Mouse (Mus musculus) bone marrow macrophage, adult 2 months (primary cell): ENCODE results near the gene Dclk3. TPM values are rescaled to one million over a fixed set of nuclear protein-coding genes. Genes with fewer than 3 reads are reported as not detected.

Experiments used
- H3K27ac ChIP-seq: 2 replicates; pipeline ENCODE4 v1.5.1; 2012; ENCODE audit warnings: low read depth, low read length; ENCODE audit not compliant: insufficient read depth
- H3K4me1 ChIP-seq: 2 replicates; pipeline ENCODE4 v1.6.1; 2012; ENCODE audit warnings: low read length; ENCODE audit not compliant: control insufficient read depth, insufficient read depth
- H3K4me3 ChIP-seq: 2 replicates; pipeline ENCODE4 v1.5.1; 2012; ENCODE audit warnings: mild to moderate bottlenecking, low read length, moderate library complexity; ENCODE audit not compliant: insufficient read depth
- CTCF ChIP-seq: IDR thresholded peaks from 2 replicates; pipeline ENCODE4 v1.5.1; 2012; ENCODE audit warnings: low read depth, mild to moderate bottlenecking, low read length, moderate library complexity
- POLR2A ChIP-seq: IDR thresholded peaks from 2 replicates; pipeline ENCODE4 v1.6.1; 2012; ENCODE audit warnings: mild to moderate bottlenecking, low read depth, low read length, borderline replicate concordance
- polyA plus RNA-seq: library from polyadenylated mRNA; stranded (reverse); fragments of >200 nt; gene quantifications from 2 replicates; pipeline ENCODE4 v1.2.4, GENCODE M21; 2012; ENCODE audit not compliant: missing spikeins, insufficient read depth, insufficient read length

Dclk3 gene
- polyA plus RNA-seq: not detected in 2 replicates

DNA sequence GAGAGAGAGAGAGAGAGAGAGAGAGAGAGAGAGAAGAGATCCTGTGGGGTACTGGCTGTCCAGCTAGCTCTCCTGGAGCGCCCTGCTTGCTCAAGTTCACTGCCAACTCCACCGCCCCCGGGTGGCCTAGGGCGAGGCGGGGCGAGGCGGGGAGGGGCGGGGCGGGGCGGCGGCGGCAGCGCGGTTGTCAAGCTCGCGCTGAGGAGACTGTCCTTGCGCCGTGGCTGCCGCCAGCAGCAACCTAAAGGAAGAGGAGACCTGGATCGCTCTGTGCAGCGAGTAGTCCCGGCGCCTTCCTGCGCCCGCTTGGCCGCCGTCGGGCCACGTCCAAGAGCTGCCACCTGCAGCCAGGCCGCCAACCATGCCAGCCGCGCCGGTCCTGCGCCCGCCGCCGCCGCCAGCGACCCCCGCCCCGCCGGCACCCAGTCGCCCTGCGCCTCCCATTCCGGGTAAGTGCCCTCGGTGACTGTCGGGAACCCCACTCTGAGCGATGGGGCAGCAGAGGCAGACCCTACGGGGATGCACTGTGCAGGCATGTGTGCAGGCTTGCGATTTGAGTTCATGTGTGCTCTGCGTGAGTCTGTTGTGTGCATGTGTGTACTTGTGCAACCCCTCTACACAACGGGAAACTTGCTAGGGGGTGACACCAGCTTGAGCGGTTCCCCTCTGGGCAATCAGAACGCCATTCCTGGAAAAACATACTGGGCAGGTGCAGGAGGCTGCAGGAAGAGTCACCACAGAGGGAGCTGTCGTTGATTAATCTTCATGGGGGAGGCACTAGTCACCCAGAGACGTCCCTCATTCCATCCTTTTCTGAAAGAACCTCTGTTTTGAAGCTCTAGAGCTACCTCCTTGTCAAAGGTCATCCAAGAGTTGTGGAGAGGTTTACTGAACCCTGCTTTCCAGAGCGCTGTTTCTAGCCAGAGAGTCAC lies at the start of gene Dclk3:
Dclk3 (plus strand) TSS at position 178 of the 932 bp plus-strand sequence.
- H3K4me3 ChIP-seq: peak within 1 kb of the TSS; percentile 54

DNA sequence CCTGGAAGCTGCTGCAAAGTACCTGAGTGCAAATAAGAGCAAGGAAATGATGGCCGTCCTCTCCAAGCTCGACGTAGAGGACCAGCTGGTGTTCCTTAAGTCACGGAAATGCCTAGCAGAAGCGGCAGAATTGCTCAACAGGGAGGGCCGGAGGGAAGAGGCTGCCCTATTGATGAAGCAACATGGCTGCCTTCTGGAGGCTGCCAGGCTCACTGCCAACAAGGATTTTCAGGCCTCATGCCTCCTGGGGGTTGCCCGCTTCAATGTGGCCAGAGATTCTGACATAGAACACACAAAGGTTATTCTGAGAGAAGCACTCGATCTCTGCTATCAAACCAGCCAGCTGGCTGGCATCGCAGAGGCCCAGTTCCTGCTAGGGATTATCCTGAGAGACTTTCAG lies 48.9 kb upstream of the Dclk3 start:
- H3K27ac ChIP-seq: no peak overlapping the region
- no peak overlapping the region for H3K4me3 ChIP-seq
- no peak for TF ChIP-seq CTCF
- no peak for TF ChIP-seq POLR2A
- H3K4me1 ChIP-seq: no peaks in the 10 kb centered on the region

More for the DNA sequence above, at the start of gene Dclk3:
- peaks cover 4% of the 10 kb centered on the region for H3K4me1 ChIP-seq
- no peak within 1 kb of the TSS for H3K27ac ChIP-seq
- no peak for TF ChIP-seq POLR2A
- TF ChIP-seq CTCF: no peak

DNA sequence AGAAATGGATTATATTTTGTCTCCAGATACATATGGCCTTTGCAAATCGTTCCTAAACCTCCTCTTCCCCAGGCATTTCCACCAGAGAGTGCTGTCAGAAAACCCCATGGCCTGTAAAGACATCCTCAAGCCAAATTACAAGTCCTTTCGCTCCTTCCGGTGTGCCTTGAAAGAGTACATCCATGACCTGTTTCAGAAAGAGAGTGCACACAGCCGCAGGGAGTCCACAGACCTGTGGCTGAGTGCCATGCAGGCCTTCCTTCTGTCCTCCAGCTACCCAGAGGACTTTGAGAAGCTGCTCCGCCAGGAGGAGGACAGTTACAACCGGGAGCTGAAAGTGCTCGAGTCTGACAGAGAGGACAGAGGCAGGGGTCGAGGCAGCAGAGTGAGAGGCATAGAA lies 47.8 kb upstream of the Dclk3 start:
- H3K4me3 ChIP-seq: no peak overlapping the region
- no peak overlapping the region for H3K27ac ChIP-seq
- no peaks in the 10 kb centered on the region for H3K4me1 ChIP-seq
- no peak for TF ChIP-seq CTCF
- no peak for TF ChIP-seq POLR2A

DNA sequence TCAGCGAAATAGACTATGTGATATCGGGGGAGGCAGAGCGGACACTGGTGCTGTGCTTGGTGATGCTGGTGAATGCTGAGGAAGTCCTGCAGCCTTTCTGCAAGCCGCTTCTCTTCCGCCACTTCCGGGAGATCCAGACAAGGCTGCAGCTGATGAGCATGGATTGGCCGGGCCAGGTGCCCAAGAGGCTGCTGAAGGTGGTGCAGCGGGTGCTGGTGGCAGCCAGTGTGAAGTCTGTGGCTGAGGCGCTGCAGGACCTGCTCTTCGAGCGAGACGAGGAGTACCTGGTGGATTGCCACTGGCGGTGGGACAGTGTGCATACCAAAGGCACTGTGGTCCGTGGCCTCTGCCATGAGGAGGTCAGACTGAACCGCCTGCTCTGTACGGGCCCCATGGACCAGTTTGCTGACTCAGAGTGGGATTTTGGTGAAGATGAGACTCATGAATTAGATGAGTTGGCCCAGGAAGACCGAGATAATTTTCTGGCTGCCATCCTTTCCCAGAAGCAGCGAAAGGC lies 46.9 kb upstream of the Dclk3 start:
- Histone ChIP-seq H3K27ac (no peak overlapping the region), H3K4me3 (no peak overlapping the region), H3K4me1 (no peaks in the 10 kb centered on the region)
- no peak for TF ChIP-seq POLR2A
- no peak for TF ChIP-seq CTCF

DNA sequence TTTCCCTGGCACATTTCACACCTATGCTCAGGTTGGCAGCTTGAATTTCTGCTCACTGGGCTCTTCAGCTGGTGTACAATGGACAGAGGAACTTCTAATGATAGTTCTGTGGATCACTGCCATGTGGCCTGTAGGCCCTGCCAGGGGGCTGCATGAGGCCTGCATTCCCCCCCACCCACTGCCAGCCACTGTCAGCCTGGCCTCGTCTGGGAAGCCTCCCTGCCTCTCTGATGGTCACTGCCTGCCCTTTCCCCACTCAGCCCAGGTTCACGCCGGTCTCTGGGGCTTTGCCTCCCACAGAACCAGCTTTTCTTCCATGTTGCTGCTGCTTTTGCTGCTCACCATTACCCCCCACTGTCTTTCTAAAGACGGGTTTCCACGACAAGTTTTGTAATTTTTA lies 43.6 kb upstream of the Dclk3 start:
- no peak for TF ChIP-seq POLR2A
- TF ChIP-seq CTCF: no peak
- Histone ChIP-seq H3K4me1 (no peaks in the 10 kb centered on the region), H3K27ac (no peak overlapping the region), H3K4me3 (no peak overlapping the region)

DNA sequence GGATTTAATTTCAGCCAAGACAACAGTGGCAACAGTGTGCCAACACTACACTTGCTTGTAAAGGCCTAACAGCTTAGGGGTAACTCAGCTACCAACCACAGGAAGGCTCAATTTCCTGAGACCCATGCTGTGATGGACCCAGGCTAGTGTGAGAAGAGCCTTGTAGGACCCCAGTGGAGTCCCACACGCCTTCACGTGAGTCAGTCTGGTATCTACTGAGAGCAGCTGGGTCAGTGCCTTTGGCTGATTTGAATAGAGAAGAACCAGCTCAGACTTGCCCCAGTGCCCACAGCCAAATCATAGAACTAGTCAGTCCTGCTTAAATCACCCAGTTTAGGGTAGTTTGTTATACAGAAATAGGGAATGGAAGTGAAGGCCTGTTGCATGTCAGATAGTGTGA lies 40.8 kb upstream of the Dclk3 start:
- Histone ChIP-seq H3K4me3 (no peak overlapping the region), H3K4me1 (no peaks in the 10 kb centered on the region), H3K27ac (no peak overlapping the region)
- TF ChIP-seq POLR2A (no peak), CTCF (no peak)

DNA sequence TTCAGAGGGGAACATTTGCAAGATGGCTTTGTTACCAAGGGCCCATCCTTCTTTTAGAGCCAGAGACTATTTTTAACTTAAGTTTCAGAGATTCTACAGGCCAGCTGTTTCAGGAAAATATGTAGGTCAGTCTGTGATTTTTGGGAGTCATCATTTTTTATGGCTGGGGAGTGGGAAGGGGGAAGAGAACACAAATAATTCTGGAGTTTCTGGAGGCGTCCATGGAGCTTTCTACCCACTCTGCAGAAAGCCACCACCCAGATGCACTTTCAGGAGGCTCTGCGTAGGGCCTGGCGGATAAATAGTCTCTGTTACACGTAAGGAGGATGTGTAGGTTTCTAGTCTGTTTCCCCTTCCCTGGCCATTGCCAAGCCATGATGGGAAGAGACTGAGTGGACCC lies 38.8 kb upstream of the Dclk3 start:
- no peak overlapping the region for H3K4me3 ChIP-seq
- H3K4me1 ChIP-seq: peaks cover 7% of the 10 kb centered on the region
- no peak overlapping the region for H3K27ac ChIP-seq
- no peak for TF ChIP-seq POLR2A
- no peak for TF ChIP-seq CTCF

DNA sequence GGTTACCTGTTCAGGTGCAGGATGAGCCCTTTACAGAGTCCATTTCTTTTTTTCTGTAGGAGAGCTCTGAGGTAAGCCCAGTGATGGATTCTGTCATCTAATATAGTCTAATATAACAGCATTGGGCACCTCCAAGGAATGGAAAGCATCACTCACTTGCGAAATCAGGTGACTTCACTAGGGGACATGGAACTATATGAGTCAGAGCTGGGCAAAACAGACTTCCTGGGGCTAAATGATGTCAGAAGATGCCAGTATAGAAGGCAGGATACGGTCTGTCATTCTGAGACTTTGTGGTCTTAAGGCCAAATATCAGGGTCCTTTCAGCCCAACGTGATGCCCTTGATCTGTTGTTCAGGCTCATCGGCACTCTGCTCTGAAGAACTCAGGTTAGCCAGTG lies 35.7 kb upstream of the Dclk3 start:
- Histone ChIP-seq H3K27ac (no peak overlapping the region), H3K4me3 (no peak overlapping the region), H3K4me1 (peaks cover 10% of the 10 kb centered on the region)
- TF ChIP-seq POLR2A (no peak), CTCF (no peak)

DNA sequence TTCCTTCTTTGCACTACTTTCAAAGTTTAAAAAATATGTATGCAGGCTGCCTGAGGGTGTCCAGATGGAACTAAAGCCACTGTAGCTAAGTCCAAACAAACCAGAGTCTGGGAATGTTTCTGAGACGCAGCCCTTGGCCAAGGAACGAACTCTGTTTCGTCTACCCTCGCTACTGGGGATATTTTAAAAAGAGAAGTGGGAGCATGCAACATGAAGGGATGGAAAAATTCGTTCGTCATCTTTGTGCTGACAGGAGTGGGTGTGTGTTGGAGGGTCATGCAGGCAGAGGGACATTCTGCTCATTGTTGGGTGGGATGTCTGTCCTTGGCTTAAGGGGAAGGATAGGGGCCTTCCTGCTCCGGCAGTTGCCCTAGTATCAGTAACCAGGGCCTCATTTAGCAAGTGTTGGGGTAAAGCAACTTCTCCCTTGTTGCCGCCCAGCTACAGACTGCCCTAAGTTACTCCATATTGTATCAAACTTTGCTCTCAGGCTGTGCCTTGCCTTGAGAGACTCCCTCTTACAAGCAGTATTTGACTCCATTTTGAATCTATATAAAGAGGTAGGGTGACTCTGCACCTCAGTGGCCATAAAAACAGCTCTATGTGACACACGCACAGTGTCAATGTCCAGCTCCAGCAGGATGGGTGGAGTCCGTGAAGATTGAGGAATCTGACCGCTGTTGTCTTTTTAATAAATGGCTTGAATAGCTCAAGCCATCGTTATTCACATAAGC lies 34.4 kb upstream of the Dclk3 start:
- no peak overlapping the region for H3K4me3 ChIP-seq
- TF ChIP-seq POLR2A: no peak
- no peak for TF ChIP-seq CTCF
- peaks cover 18% of the 10 kb centered on the region for H3K4me1 ChIP-seq
- no peak overlapping the region for H3K27ac ChIP-seq

DNA sequence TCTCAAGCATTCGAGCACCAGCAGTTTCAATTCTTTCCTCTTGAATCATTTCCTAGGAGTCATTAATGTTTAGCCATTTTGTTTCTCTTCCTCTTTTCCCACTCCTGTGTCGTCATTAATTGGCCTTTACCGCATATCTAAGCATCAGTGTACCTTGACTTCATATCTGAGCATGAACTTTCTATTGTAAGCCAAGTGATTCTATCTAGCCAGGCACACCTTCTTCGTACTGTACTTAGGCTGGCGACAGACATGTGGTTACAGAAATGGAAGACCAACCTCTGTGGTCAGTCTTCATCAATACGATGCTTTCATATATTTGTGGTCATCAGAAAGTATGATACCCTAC lies 33.8 kb upstream of the Dclk3 start:
- peaks cover 18% of the 10 kb centered on the region for H3K4me1 ChIP-seq
- TF ChIP-seq POLR2A: no peak
- TF ChIP-seq CTCF: no peak
- H3K27ac ChIP-seq: no peak overlapping the region
- H3K4me3 ChIP-seq: no peak overlapping the region
